ENCODE assay signal across 8 mouse cellular contexts in genomic region chr12:100528246-100528645, GRCm38 (mm10). TPM values are rescaled to one million over a fixed set of nuclear protein-coding genes. Genes with fewer than 3 reads are reported as not detected.
DNase-seq lines count a peak whose midpoint lies in the region; ATAC-seq and TF ChIP-seq lines count a peak whose summit lies in the region.

No protein-coding gene starts in this region.

- no peaks in the 10 kb centered on the region for H3K36me3 ChIP-seq in kidney, adult 2 months (ENCODE audit: control insufficient read depth, insufficient read depth, low read length)
- H3K36me3 ChIP-seq in heart, postnatal 0 days (replicated peaks; ENCODE audit: control insufficient read depth, insufficient read depth, low read length), result no peaks in the 10 kb centered on the region
- H3K36me3 ChIP-seq in midbrain, embryonic 14.5 days (ENCODE audit: control insufficient read depth, insufficient read depth, low read length), result no peaks in the 10 kb centered on the region

- no peak for TF ChIP-seq EP300 in heart, postnatal 0 days (IDR thresholded peaks at IDR 0.05; ENCODE audit: low read depth)

- 0 out of 2 replicates have a peak overlapping the region, but pooled peaks have one; percentile 17 for H3K9ac ChIP-seq in heart, postnatal 0 days (replicated peaks; ENCODE audit: low read depth, low read length)
- no peak overlapping the region for H3K9ac ChIP-seq in midbrain, embryonic 14.5 days (replicated peaks; ENCODE audit: low read length)

- 0 out of 2 replicates have a peak overlapping the region, but pooled peaks have one; percentile 8 for H3K4me2 ChIP-seq in heart, postnatal 0 days (ENCODE audit: low read depth, low read length)
- peak overlapping the region; percentile 49 for H3K4me2 ChIP-seq in midbrain, embryonic 14.5 days (ENCODE audit: low read length)

- no peak for TF ChIP-seq POLR2A in kidney, adult 2 months (IDR thresholded peaks at IDR 0.05; ENCODE audit: low read depth, low read length)

- WGBS in kidney, adult 2 months, result 48% methylated on average over 3 of the region's 3 CpGs
- WGBS in heart, postnatal 0 days, result 22% methylated on average over 3 of the region's 3 CpGs
- 79% methylated on average over 3 of the region's 3 CpGs for WGBS in midbrain, embryonic 14.5 days

- no peak overlapping the region for H3K4me3 ChIP-seq in kidney, adult 2 months (ENCODE audit: insufficient read depth, low read depth, low read length)
- H3K4me3 ChIP-seq in heart, postnatal 0 days (ENCODE audit: low read depth, low read length), result no peak overlapping the region
- H3K4me3 ChIP-seq in midbrain, embryonic 14.5 days (replicated peaks; ENCODE audit: low read depth, low read length), result no peak overlapping the region

- no peak for TF ChIP-seq CTCF in kidney, adult 2 months (conservative IDR thresholded peaks at IDR 0.05; ENCODE audit: insufficient read depth, insufficient read length, low read depth, low read length)
- TF ChIP-seq CTCF in heart, postnatal 0 days (IDR thresholded peaks at IDR 0.05; ENCODE audit: low read depth), result no peak

- H3K27me3 ChIP-seq in kidney, adult 2 months (replicated peaks; ENCODE audit: control insufficient read depth, insufficient read depth, low read length), result no peaks in the 10 kb centered on the region
- no peaks in the 10 kb centered on the region for H3K27me3 ChIP-seq in heart, postnatal 0 days (ENCODE audit: control insufficient read depth, insufficient read depth, low read length)
- no peaks in the 10 kb centered on the region for H3K27me3 ChIP-seq in midbrain, embryonic 14.5 days (ENCODE audit: control insufficient read depth, insufficient read depth, low read length)

- peak; percentile 43; the same call in 1 of the 2 replicates for ATAC-seq in heart, postnatal 0 days (ENCODE audit: insufficient read depth, low read depth)
- no peak for ATAC-seq in midbrain, embryonic 14.5 days (ENCODE audit: low FRiP score, low TSS enrichment)

- DNase-seq in kidney, adult 2 months, result peak; percentile 67
- no peak for DNase-seq in kidney, postnatal 4 days
- DNase-seq in adrenal gland, postnatal 36 days, result peak; percentile 71 to 75
- peak; percentile 26 for DNase-seq in heart, postnatal 0 days (ENCODE audit: low spot score)
- DNase-seq in midbrain, embryonic 14.5 days, result no peak
- DNase-seq in layer of hippocampus, postnatal 36 days, result no peak
- no peak for DNase-seq in cerebellum, postnatal 14 days
- no peak for DNase-seq in embryo, embryonic 11 days

- 0 out of 2 replicates have a peak, but pooled peaks cover 3% of the 10 kb centered on the region for H3K4me1 ChIP-seq in kidney, adult 2 months (ENCODE audit: control insufficient read depth, insufficient read depth, low read length)
- H3K4me1 ChIP-seq in heart, postnatal 0 days (ENCODE audit: control insufficient read depth, insufficient read depth), result peaks cover 36% of the 10 kb centered on the region
- 0 out of 2 replicates have a peak, but pooled peaks cover 4% of the 10 kb centered on the region for H3K4me1 ChIP-seq in midbrain, embryonic 14.5 days (ENCODE audit: control insufficient read depth, insufficient read depth, low read length)

- H3K9me3 ChIP-seq in heart, postnatal 0 days (replicated peaks; ENCODE audit: control insufficient read depth, low read length), result no peaks in the 10 kb centered on the region
- no peaks in the 10 kb centered on the region for H3K9me3 ChIP-seq in midbrain, embryonic 14.5 days (ENCODE audit: control insufficient read depth, low read length)

- H3K27ac ChIP-seq in kidney, adult 2 months (ENCODE audit: insufficient read depth, low read depth, low read length), result peak overlapping the region; percentile 53; the same call in 1 of the 2 replicates
- peak overlapping the region; percentile 76 for H3K27ac ChIP-seq in heart, postnatal 0 days (ENCODE audit: low read depth)
- no peak overlapping the region for H3K27ac ChIP-seq in midbrain, embryonic 14.5 days (replicated peaks; ENCODE audit: low read depth, low read length)

RNA-seq across cellular contexts. Expression of gene Ttc7b, which starts 7.6 kb away (rescaled TPM):
- 42.1 and 55.5 TPM in 2 replicates for polyA plus RNA-seq in kidney, adult 2 months (2012; rRNA removed)
- total RNA-seq in adrenal gland, postnatal 36 days (2021), result 10 to 100 TPM; 75.9 to 82.8 TPM
- total RNA-seq in heart, postnatal 0 days (2014; rRNA removed; ENCODE audit: low replicate concordance), result 29.4 and 37.8 TPM in 2 replicates
- 5.9 and 6.7 TPM in 2 replicates for polyA plus RNA-seq in heart, postnatal 0 days (2015; fragmentation: Nextera tagmentation; extraction: Ambion mirVana)
- polyA plus RNA-seq in midbrain, embryonic 14.5 days (2014; fragmentation: Nextera tagmentation; extraction: Ambion mirVana), result 8.5 and 9.6 TPM in 2 replicates
- 100 to 1,000 TPM; 160 to 183 TPM for total RNA-seq in layer of hippocampus, postnatal 36 days (2021)

Comparison
In these comparisons a context has a peak if more than half of its experiments do, and no peak if none do; other contexts are left out.
1. DNase-seq: peak in kidney, adult 2 months (single experiment), adrenal gland, postnatal 36 days (2 of 2) and heart, postnatal 0 days (single experiment); none in kidney, postnatal 4 days (0 of 2), midbrain, embryonic 14.5 days (single experiment), layer of hippocampus, postnatal 36 days (0 of 2), cerebellum, postnatal 14 days (0 of 2) and embryo, embryonic 11 days (single experiment).